Mouse (Mus musculus): ENCODE data around the gene Grid2. TPM values are rescaled to one million over a fixed set of nuclear protein-coding genes. Genes with fewer than 3 reads are reported as not detected.

The Grid2 gene
- polyA plus RNA-seq, 1 experiment from 2014 or later = 1.3 TPM

GRCm38 (mm10) chr6:64728499-64729198 is 1473.0 kb downstream of the Grid2 start, which contains the start of gene Atoh1:
Atoh1 (plus strand) TSS chr6:64729125.
- peak; percentile 74; the same call in 1 of the 2 replicates for ATAC-seq (ENCODE audit: insufficient number of reproducible peaks, low FRiP score, low TSS enrichment, low read depth)
- peaks cover 65% of the 10 kb centered on the region for H3K27me3 ChIP-seq
- no peaks in the 10 kb centered on the region for H3K9me3 ChIP-seq
- no peaks in the 10 kb centered on the region for H3K36me3 ChIP-seq
- peak within 1 kb of the TSS; percentile 43 for H3K4me3 ChIP-seq
- H3K9ac ChIP-seq = no peak within 1 kb of the TSS
- no peak within 1 kb of the TSS for H3K27ac ChIP-seq
- peaks cover 28% of the 10 kb centered on the region for H3K4me1 ChIP-seq
- WGBS = under 1% methylated on average over 34 of the region's 34 CpGs
- H3K4me2 ChIP-seq = peak within 1 kb of the TSS; percentile 82

GRCm38 (mm10) chr6:64729231-64730011 is 1473.7 kb downstream of the Grid2 start:
- Histone ChIP-seq H3K27me3 (peaks cover 72% of the 10 kb centered on the region), H3K27ac (no peak overlapping the region), H3K9me3 (no peaks in the 10 kb centered on the region), H3K36me3 (no peaks in the 10 kb centered on the region), H3K4me1 (peaks cover 33% of the 10 kb centered on the region), H3K9ac (no peak overlapping the region), H3K4me2 (peak overlapping the region; percentile 82), H3K4me3 (peak overlapping the region; percentile 43)
- ATAC-seq (ENCODE audit: insufficient number of reproducible peaks, low FRiP score, low TSS enrichment, low read depth) = peak; percentile 65; the same call in 1 of the 2 replicates
- WGBS = under 1% methylated on average over 52 of the region's 53 CpGs

- no peaks in the 10 kb centered on the region for H3K36me3 ChIP-seq
- H3K4me1 ChIP-seq = peaks cover 38% of the 10 kb centered on the region
- H3K27me3 ChIP-seq = peaks cover 79% of the 10 kb centered on the region
- H3K9me3 ChIP-seq = no peaks in the 10 kb centered on the region
- no peak for ATAC-seq (ENCODE audit: insufficient number of reproducible peaks, low FRiP score, low TSS enrichment, low read depth)
- H3K9ac ChIP-seq = no peak overlapping the region
- H3K27ac ChIP-seq = no peak overlapping the region
- peak overlapping the region; percentile 82 for H3K4me2 ChIP-seq
- WGBS = under 1% methylated on average over 17 of the region's 19 CpGs
- H3K4me3 ChIP-seq = peak overlapping the region; percentile 43
These were observed 1474.4 kb downstream of the Grid2 start for GRCm38 (mm10) chr6:64730030-64730429.

DNA sequence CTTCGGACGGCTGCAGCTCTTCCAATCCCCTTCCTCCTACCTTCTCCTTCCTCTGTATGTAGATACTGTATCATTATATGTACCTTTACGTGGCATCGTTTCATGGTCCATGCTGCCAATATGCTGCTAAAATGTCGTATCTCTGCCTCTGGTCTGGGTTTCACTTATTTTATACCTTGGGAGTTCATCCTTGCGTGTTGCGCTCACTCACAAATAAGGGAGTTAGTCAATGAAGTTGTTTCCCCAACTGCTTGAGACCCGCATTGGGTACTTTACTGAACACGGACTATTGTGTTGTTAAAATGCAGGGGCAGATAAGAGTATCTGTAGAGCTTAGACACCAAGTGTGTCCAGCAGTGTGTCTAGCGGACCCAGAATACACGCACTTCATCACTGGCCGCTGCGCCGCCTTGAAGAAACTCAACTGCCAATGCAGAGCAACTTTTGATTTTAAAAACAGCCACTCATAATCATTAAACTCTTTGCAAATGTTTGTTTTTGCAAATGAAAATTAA is 1474.9 kb downstream of the Grid2 start:
- no peaks in the 10 kb centered on the region for H3K9me3 ChIP-seq
- H3K27me3 ChIP-seq = peaks cover 84% of the 10 kb centered on the region
- no peak overlapping the region for H3K9ac ChIP-seq
- 5% methylated on average over 14 of the region's 14 CpGs for WGBS
- H3K27ac ChIP-seq = no peak overlapping the region
- no peak overlapping the region for H3K4me2 ChIP-seq
- no peak for ATAC-seq (ENCODE audit: insufficient number of reproducible peaks, low FRiP score, low TSS enrichment, low read depth)
- no peak overlapping the region; the same call in 1 of the 2 replicates for H3K4me3 ChIP-seq
- no peaks in the 10 kb centered on the region for H3K36me3 ChIP-seq
- H3K4me1 ChIP-seq = peaks cover 38% of the 10 kb centered on the region

- no peak overlapping the region for H3K4me3 ChIP-seq
- H3K27ac ChIP-seq = no peak overlapping the region
- no peaks in the 10 kb centered on the region for H3K36me3 ChIP-seq
- H3K4me2 ChIP-seq = no peak overlapping the region
- H3K9ac ChIP-seq = no peak overlapping the region
- no peak for ATAC-seq (ENCODE audit: insufficient number of reproducible peaks, low FRiP score, low TSS enrichment, low read depth)
- WGBS = 9% methylated on average over 7 of the region's 7 CpGs
- no peaks in the 10 kb centered on the region for H3K9me3 ChIP-seq
- peaks cover 87% of the 10 kb centered on the region for H3K27me3 ChIP-seq
- H3K4me1 ChIP-seq = peaks cover 38% of the 10 kb centered on the region
These were observed 1475.5 kb downstream of the Grid2 start for GRCm38 (mm10) chr6:64731126-64731525.

DNA sequence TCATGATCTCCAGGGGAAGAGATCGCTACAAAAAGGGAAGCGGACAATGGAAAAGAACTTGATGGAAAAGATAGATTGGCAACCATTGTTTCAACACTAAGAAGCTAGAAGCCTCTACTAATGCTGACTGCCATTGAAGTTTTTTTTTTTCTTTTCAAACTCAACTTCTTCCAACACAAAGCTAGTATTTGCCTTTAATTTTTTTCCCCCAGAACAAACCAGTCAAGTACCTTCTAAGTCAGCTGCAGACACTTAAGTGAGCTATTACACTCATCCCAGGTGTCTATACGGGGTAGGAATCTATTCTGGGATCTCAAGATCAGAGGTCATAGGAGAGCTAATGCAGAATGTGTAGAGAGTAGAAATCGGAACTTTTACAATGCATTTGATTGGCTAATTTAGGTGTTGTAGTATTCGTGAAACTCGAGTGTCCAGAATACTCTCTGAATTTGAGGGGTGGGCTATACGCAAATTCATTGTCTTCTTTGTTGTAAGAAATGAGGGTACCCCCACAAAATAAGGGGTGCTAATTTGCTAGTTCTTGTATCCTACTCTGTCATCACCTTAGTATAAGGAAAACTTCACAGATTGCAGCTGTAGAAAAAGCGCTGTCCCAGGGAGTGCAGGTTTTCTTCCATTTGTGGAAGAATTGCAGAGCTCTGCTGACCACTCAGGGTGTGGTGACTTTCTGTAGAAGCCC is 1476.1 kb downstream of the Grid2 start:
- no peak overlapping the region for H3K9ac ChIP-seq
- H3K36me3 ChIP-seq = no peaks in the 10 kb centered on the region
- no peak for ATAC-seq (ENCODE audit: insufficient number of reproducible peaks, low FRiP score, low TSS enrichment, low read depth)
- H3K4me2 ChIP-seq = no peak overlapping the region
- peaks cover 38% of the 10 kb centered on the region for H3K4me1 ChIP-seq
- no peak overlapping the region for H3K27ac ChIP-seq
- H3K9me3 ChIP-seq = no peaks in the 10 kb centered on the region
- peaks cover 91% of the 10 kb centered on the region for H3K27me3 ChIP-seq
- no peak overlapping the region for H3K4me3 ChIP-seq
- WGBS = 3% methylated on average over 8 of the region's 8 CpGs

- Histone ChIP-seq H3K9me3 (no peaks in the 10 kb centered on the region), H3K27me3 (peaks cover 77% of the 10 kb centered on the region), H3K4me2 (no peak overlapping the region), H3K27ac (no peak overlapping the region), H3K4me3 (no peak overlapping the region), H3K9ac (no peak overlapping the region), H3K4me1 (peaks cover 32% of the 10 kb centered on the region), H3K36me3 (no peaks in the 10 kb centered on the region)
- ATAC-seq (ENCODE audit: insufficient number of reproducible peaks, low FRiP score, low TSS enrichment, low read depth) = no peak
- 2% methylated on average over 4 of the region's 4 CpGs for WGBS
These were observed 1477.6 kb downstream of the Grid2 start for GRCm38 (mm10) chr6:64733311-64733710.

DNA sequence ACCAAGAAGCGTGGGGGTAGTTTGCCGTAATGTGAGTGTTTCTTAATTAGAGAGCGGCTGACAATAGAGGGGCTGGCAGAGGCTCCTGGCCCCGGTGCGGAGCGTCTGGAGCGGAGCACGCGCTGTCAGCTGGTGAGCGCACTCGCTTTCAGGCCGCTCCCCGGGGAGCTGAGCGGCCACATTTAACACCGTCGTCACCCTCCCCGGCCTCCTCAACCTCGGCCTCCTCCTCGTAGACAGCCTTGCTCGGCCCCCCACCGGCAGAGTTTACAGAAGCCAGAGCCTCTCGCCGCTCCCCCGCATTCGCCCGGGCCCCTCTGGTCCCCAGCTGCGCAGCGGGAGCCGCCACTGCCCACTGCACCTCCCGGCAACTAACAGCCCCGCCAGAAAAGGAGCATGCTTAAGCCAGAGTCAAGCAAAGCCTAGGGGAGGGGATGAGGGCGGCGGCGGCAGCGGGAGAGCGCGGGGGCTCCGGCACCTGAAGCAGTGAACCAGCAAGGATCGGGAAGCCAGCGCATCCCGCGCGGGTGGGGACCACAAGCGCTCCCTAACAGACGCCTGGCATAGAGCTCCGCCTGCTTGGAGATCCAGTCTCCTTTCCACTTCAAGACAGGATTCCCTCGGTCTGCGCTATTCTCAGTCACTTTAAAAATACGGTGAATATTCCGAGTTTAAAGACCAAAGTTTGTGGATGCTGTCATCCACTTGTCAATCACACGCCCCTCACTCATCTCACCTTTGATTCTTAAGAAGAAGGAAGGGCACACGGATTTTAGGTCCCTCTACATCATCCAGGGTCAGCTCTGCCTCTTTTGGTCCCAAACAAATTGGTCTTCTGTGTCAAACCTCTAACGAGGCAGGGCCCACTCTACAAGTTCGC is 1479.0 kb downstream of the Grid2 start:
- H3K27ac ChIP-seq = no peak overlapping the region
- WGBS = 2% methylated on average over 54 of the region's 54 CpGs
- H3K9ac ChIP-seq = no peak overlapping the region
- no peaks in the 10 kb centered on the region for H3K36me3 ChIP-seq
- H3K27me3 ChIP-seq = peaks cover 65% of the 10 kb centered on the region
- peaks cover 19% of the 10 kb centered on the region for H3K4me1 ChIP-seq
- H3K4me2 ChIP-seq = peak overlapping the region; percentile 88
- no peak for ATAC-seq (ENCODE audit: insufficient number of reproducible peaks, low FRiP score, low TSS enrichment, low read depth)
- no peaks in the 10 kb centered on the region for H3K9me3 ChIP-seq
- H3K4me3 ChIP-seq = peak overlapping the region; percentile 42

- 73% methylated on average over 4 of the region's 4 CpGs for WGBS
- H3K27me3 ChIP-seq = peaks cover 52% of the 10 kb centered on the region
- ATAC-seq (ENCODE audit: insufficient number of reproducible peaks, low FRiP score, low TSS enrichment, low read depth) = no peak
- H3K4me2 ChIP-seq = no peak overlapping the region
- peaks cover 10% of the 10 kb centered on the region for H3K4me1 ChIP-seq
- no peak overlapping the region for H3K27ac ChIP-seq
- no peak overlapping the region for H3K4me3 ChIP-seq
- no peak overlapping the region for H3K9ac ChIP-seq
- no peaks in the 10 kb centered on the region for H3K9me3 ChIP-seq
- no peaks in the 10 kb centered on the region for H3K36me3 ChIP-seq
These were observed 1480.6 kb downstream of the Grid2 start for GRCm38 (mm10) chr6:64736317-64736716.

DNA sequence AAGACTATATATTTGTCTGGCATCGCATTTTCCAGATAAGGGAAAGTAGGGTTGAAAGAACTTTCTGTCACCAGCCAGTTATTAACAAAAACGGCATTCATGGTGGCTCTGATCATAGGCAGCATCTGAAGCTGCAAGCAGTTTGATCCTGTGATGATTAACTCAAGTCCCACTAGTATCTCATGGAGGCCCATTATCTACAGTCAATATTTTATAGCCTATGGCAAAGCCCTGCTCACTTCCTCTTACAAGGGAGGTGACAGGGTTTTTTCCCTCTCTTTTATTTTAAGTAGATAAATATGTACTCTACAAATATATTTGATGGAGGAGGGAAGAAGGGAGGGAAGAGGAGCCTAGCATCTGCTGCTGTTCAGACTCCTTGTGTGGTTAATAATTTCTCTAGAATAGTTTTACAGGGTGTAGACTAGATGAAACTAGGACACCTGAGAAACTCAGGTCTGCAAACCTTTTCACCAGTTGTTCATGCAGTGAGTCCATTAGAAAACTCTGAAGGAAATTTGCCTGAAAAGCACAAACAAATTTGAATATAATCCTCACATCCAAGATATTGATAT is 1487.3 kb downstream of the Grid2 start:
- H3K4me1 ChIP-seq = no peaks in the 10 kb centered on the region
- no peaks in the 10 kb centered on the region for H3K27me3 ChIP-seq
- H3K9ac ChIP-seq = no peak overlapping the region
- no peak overlapping the region for H3K4me2 ChIP-seq
- H3K27ac ChIP-seq = no peak overlapping the region
- WGBS = 78% methylated on average over 2 of the region's 2 CpGs
- H3K4me3 ChIP-seq = no peak overlapping the region
- no peaks in the 10 kb centered on the region for H3K9me3 ChIP-seq
- H3K36me3 ChIP-seq = no peaks in the 10 kb centered on the region
- no peak for ATAC-seq (ENCODE audit: insufficient number of reproducible peaks, low FRiP score, low TSS enrichment, low read depth)

All from limb, embryonic 15.5 days (tissue).